Mouse (Mus musculus) T-helper 17 cell (primary cell): ENCODE measurements around the gene Fasn.
"Not testable (repeated sequence)": the region's sequence is repeated elsewhere in the genome, so short reads cannot be mapped to it uniquely, and the experiment has no call there.

Source experiments
- in situ Hi-C, 2 experiments: fragments of 300-600 bp; cut with MboI, MseI; formaldehyde crosslinking; loops; 1 replicate in 1 of 2; 2 replicates in 1 of 2; pipeline ENCODE4 v1.15.1; 2025; ENCODE audit warnings: high pct_unique_total_duplicates in 2 of 2

Fasn gene

DNA sequence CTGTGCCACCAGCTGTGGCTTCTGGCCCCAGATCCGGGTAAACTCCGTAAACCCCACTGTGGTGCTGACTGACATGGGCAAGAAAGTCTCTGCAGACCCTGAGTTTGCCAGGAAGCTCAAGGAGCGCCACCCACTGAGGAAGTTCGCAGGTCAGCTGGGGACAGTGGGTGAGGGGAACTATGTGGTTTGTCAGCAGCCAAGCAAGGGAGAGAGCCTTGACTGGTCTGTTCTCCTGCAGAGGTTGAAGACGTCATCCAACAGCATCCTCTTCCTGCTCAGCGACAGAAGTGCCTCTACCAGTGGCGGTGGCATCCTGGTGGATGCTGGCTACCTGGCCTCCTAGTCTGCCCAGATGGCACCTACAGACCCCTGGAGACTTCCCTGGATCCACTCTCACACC, 57.3 kb downstream of the Fasn start:
- in situ Hi-C loops = not testable (repeated sequence)

DNA sequence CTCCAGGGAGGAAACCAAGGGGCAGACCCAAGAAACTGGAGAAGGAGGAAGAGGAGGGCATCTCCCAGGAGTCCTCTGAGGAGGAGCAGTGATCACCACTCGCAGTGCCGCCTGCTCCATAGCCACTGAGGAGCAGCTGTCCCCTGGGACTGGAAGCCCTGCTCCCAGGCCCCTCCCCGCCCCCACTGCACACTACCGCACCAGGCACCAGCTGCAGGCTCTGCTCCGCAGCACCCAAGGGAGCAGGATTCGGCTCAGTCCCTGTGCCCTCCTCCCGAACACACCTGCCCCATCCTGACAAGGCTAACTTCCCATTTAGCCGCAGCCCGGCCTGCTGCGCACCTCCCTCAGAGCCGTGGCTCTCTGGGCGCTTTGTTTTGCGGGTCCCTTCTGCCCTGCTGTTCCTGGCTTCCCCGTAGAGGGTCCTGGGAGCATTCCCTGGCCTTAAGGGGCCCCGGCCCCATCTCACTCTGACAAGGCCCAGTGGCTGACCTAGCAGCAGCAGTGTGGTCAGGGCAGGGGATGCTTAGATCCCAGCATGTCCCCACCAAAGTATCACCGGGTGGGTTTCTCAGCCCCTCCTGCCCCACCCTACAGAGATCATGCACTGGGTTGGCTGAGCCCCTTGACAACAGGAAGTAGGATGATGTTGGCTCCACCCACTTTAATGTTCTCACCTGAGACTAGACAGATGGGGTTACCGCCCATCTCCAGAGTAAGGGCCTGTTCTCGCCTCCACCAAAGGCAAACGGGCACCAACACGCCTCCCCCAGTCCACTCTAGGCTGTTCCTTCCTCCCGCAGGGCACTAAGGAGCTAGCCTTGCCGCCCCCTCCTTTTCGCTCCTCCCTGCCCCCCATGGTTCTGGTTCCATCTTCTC, 61.0 kb downstream of the Fasn start:
- in situ Hi-C loops = not testable (repeated sequence)

DNA sequence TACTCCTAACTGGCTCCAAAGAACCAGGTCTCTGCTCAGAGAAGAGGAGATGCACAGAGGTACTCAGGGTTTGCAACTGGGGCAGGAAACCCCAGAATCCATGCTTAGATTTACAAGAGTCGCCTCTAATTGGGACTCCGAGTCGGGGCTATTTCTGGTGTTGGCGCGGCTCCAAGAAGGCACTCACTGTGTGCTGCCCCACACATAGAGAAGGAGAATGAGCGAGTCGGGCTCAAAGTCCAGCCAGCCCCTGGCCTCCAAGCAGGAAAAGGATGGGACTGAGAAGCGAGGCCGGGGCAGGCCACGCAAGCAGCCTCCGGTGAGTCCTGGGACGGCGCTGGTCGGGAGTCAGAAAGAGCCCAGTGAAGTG, 61.7 kb downstream of the Fasn start, which contains the start of gene Hmga1b:
TSS of gene Hmga1b (plus strand) at position 123 of the 370 bp plus-strand sequence.
- in situ Hi-C loops = not testable (repeated sequence)

DNA sequence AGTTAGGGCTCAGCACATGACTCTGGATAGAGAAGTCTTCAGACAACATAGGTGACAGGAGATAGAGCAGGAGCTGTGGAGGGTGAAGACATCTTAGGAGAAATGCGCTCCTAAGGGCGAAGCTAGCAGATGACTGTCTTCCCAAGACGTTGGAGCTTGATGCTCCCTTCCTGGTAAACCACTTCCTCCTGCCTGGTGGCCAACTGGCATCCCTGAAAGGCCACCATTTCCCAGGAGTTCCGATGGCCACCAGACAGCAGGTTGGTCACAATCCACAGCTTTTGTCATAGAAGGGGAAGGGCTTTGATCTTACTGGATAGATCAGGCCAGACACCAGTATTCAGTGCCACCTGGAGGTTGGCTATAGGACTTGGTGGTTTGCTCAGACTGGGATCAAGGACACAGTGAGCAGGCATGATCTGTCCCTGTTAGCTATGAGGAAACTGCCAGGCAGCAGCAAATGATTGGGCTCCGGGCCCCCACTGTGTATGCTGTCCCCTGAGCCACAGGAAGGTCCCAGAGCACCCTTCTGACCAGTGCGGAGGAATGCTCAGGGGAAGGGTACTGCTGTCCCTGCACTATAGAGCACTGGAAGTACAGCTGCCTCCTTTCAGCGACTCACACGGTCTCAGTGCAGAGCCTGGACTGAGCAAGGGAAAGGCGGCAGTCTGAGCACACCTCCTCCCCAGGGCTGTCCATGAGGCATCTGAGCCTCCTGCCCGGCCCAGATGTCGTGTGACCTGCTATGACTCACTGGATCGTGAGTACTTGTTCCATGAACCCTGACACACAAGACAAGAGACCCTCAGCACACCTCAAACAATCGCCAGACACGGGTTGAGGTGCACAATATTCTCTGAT, 62.3 kb downstream of the Fasn start:
- in situ Hi-C loops = no loop called here

- in situ Hi-C loops = no loop called here
Measured at GRCm38 (mm10) chr11:120760236-120760635, 64.1 kb downstream of the Fasn start.
